Mouse (Mus musculus): Measurements from ENCODE around the gene Trex1. TPM values are rescaled to one million over a fixed set of nuclear protein-coding genes. Genes with fewer than 3 reads are reported as not detected.
A peak's percentile ranks its signal among the peaks of the same experiment; 100 is the strongest.

Gene Trex1
- total RNA-seq, 1 experiment, result 7.4 TPM

DNA sequence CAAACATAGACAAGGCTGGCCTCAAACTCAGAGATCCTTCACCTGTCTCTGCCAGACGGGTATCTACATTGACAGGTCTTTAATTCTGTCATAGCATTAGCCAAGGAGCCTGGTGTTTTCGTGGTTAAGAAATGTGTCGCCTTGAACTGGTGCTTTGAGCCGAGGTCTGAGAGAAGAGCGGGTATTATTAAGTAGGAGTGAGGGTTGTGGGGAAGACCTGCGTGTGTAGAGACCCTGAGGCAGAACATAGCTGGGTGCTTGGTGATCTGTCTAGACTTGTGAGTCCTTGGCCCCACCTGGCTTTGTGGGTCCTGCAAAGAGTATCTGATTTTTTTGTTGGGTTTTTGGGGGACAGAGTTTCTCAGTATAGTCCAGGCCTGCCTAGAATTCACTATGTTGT, 5.7 kb downstream of the Trex1 start:
- Histone ChIP-seq H3K4me3 (ENCODE audit: insufficient read depth in 1 of 2, low read depth in 1 of 2, low read length in 2 of 2, poor library complexity in 1 of 2, severe bottlenecking in 1 of 2) (no peak overlapping the region), H3K9me3 (ENCODE audit: control insufficient read depth, insufficient read depth, low read depth, low read length) (no peaks in the 10 kb centered on the region), H3K9ac (ENCODE audit: insufficient read depth, low read depth, low read length, poor library complexity, severe bottlenecking) (no peak overlapping the region), H3K4me1 (ENCODE audit: control insufficient read depth in 2 of 2, insufficient read depth in 2 of 2, low read length in 2 of 2, poor library complexity in 1 of 2) (peaks cover 0 to 30% of the 10 kb centered on the region in 2 experiments; a peak in 2 of 4 replicates), H3K36me3 (ENCODE audit: control insufficient read depth, insufficient read depth, low read length, poor library complexity, severe bottlenecking) (peaks cover 27% of the 10 kb centered on the region), H3K27ac (ENCODE audit: insufficient read depth, low read depth, low read length, poor library complexity, severe bottlenecking) (no peak overlapping the region)
- in situ Hi-C loops (cut with MboI; ENCODE audit: low sequenced_read_pairs in 2 of 2, unreplicated experiment in 2 of 2), result no loop called here
- DNase-seq (ENCODE audit: low read depth, low spot score), result no peak
- no peak for TF ChIP-seq ZNF384 (IDR thresholded peaks at IDR 0.05; ENCODE audit: low read depth, low read length)
- TF ChIP-seq CHD2 (IDR thresholded peaks at IDR 0.05; ENCODE audit: low read depth, low read length), result no peak
- no peak for TF ChIP-seq ZC3H11A (IDR thresholded peaks at IDR 0.05; ENCODE audit: borderline replicate concordance, low read depth, low read length)
- no peak for TF ChIP-seq MAFK (IDR thresholded peaks at IDR 0.05; ENCODE audit: insufficient read depth, low read depth, low read length)
- no peak for TF ChIP-seq HCFC1 (IDR thresholded peaks at IDR 0.05; ENCODE audit: borderline replicate concordance, insufficient read depth, low read length)

DNA sequence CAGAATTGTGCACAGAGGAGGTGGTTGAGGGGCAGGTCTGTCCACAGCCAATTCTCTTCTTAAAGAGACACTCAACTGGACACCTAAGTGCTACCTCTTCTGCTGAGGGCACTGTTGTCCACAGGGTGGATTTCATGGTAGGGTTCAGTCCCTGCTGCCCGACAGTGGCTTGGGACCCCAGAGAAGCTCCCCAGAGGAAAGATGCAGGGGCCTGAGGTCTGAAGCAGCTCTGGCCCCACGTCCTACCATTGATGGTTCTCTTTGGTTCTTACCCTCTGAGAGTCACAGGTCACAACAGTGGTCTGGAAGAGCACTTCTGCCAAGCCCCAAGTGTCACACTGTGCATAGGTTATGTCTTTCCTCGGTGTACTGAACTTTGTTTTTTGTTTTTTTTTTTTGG, 6.2 kb downstream of the Trex1 start:
- Histone ChIP-seq H3K4me1 (ENCODE audit: control insufficient read depth in 2 of 2, insufficient read depth in 2 of 2, low read length in 2 of 2, poor library complexity in 1 of 2) (peaks cover 0 to 28% of the 10 kb centered on the region in 2 experiments; a peak in 2 of 4 replicates), H3K9me3 (ENCODE audit: control insufficient read depth, insufficient read depth, low read depth, low read length) (no peaks in the 10 kb centered on the region), H3K4me3 (ENCODE audit: insufficient read depth in 1 of 2, low read depth in 1 of 2, low read length in 2 of 2, poor library complexity in 1 of 2, severe bottlenecking in 1 of 2) (no peak overlapping the region), H3K36me3 (ENCODE audit: control insufficient read depth, insufficient read depth, low read length, poor library complexity, severe bottlenecking) (peaks cover 26% of the 10 kb centered on the region), H3K27ac (ENCODE audit: insufficient read depth, low read depth, low read length, poor library complexity, severe bottlenecking) (no peak overlapping the region), H3K9ac (ENCODE audit: insufficient read depth, low read depth, low read length, poor library complexity, severe bottlenecking) (no peak overlapping the region)
- no peak for TF ChIP-seq MAFK (IDR thresholded peaks at IDR 0.05; ENCODE audit: insufficient read depth, low read depth, low read length)
- TF ChIP-seq ZC3H11A (IDR thresholded peaks at IDR 0.05; ENCODE audit: borderline replicate concordance, low read depth, low read length), result no peak
- no peak for TF ChIP-seq ZNF384 (IDR thresholded peaks at IDR 0.05; ENCODE audit: low read depth, low read length)
- no peak for TF ChIP-seq CHD2 (IDR thresholded peaks at IDR 0.05; ENCODE audit: low read depth, low read length)
- TF ChIP-seq HCFC1 (IDR thresholded peaks at IDR 0.05; ENCODE audit: borderline replicate concordance, insufficient read depth, low read length), result no peak
- no peak for DNase-seq (ENCODE audit: low read depth, low spot score)
- in situ Hi-C loops (cut with MboI; ENCODE audit: low sequenced_read_pairs in 2 of 2, unreplicated experiment in 2 of 2), result no loop called here

DNA sequence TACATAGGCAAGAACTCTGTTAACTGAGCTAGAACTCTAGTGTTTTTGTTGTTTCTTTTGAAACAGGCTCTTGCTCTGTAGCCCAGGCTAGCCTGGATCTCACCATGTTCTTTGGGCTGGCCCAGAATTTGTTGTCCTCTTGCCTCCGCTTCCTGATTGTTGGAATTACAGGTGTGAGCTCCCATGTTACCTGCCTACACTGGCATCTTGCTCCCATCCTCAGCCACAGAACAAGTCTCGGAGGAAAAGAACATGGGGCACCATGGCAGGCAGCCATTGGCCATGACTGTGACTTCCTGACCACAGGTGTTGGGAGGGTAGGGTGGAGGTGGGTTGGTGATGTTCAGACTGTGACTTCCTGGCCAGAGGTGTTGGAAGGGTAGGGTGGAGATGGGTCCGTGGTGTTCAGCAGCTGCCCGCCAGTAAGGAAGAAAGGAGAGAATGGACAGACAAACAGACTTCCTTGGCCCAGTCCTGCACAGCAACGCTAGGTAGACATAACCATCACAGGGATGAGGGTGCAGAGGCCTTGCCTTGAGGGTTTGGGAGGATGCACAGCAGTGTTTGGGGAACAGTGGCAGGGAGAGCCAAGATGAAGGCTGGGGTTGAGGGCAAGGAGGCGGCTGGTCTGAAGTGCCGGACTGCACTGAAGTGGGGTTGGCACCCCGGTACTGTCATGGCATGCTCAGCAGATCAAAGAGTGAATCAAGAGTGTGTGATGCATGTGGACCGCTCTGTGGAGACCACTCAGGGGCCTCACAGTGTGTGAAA, 6.9 kb downstream of the Trex1 start:
- no peak for DNase-seq (ENCODE audit: low read depth, low spot score)
- H3K9ac ChIP-seq (ENCODE audit: insufficient read depth, low read depth, low read length, poor library complexity, severe bottlenecking), result no peak overlapping the region
- no peaks in the 10 kb centered on the region for H3K9me3 ChIP-seq (ENCODE audit: control insufficient read depth, insufficient read depth, low read depth, low read length)
- H3K36me3 ChIP-seq (ENCODE audit: control insufficient read depth, insufficient read depth, low read length, poor library complexity, severe bottlenecking), result peaks cover 19% of the 10 kb centered on the region
- TF ChIP-seq ZNF384 (IDR thresholded peaks at IDR 0.05; ENCODE audit: low read depth, low read length) (no peak), CHD2 (IDR thresholded peaks at IDR 0.05; ENCODE audit: low read depth, low read length) (no peak), MAFK (IDR thresholded peaks at IDR 0.05; ENCODE audit: insufficient read depth, low read depth, low read length) (no peak), ZC3H11A (IDR thresholded peaks at IDR 0.05; ENCODE audit: borderline replicate concordance, low read depth, low read length) (no peak), HCFC1 (IDR thresholded peaks at IDR 0.05; ENCODE audit: borderline replicate concordance, insufficient read depth, low read length) (no peak)
- in situ Hi-C loops (cut with MboI; ENCODE audit: low sequenced_read_pairs in 2 of 2, unreplicated experiment in 2 of 2), result no loop called here
- H3K27ac ChIP-seq (ENCODE audit: insufficient read depth, low read depth, low read length, poor library complexity, severe bottlenecking), result no peak overlapping the region
- H3K4me1 ChIP-seq (ENCODE audit: control insufficient read depth in 2 of 2, insufficient read depth in 2 of 2, low read length in 2 of 2, poor library complexity in 1 of 2), result peaks cover 0 to 28% of the 10 kb centered on the region in 2 experiments; a peak in 2 of 4 replicates
- no peak overlapping the region for H3K4me3 ChIP-seq (ENCODE audit: insufficient read depth in 1 of 2, low read depth in 1 of 2, low read length in 2 of 2, poor library complexity in 1 of 2, severe bottlenecking in 1 of 2)

DNA sequence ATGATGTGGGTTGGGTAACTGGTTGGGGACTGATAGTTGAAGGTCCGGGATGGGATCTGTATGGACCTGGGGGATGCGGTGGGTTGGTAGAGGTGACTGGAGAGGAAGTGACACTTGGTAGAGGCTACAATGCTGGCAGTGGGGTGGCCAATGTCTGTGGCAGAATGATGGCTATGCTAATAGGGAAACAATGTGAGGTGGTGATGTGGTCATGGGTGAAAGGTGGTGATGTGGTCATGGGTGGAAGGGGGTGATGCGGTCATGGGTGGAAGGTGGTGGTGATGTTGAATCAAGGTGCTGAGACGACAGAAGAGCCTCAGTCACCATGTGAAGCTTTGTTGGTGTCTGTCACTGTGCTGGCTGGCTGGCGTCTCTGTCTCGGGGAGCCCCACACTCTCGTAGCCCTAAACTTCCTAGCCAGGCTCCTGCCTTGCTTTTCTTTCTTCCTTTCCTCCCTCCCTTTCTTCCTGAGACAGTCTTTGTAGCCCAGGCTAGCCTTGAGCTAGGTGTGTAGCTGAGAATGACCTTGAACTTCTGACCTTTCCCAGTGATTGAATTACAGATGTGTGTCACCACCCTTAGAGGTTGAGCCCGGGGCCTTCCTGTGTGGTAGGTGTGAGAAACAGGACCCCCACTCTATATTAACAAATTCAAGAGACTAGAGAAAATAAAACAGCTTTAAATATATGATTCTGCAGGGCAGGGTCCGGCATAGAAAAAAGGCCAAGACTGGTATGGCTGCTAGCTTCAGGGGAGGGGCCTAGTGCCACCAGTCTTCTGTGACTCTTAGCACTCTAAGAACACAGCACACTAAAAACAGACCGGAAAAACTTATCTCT, 7.7 kb downstream of the Trex1 start:
- Histone ChIP-seq H3K9ac (ENCODE audit: insufficient read depth, low read depth, low read length, poor library complexity, severe bottlenecking) (no peak overlapping the region), H3K4me3 (ENCODE audit: insufficient read depth in 1 of 2, low read depth in 1 of 2, low read length in 2 of 2, poor library complexity in 1 of 2, severe bottlenecking in 1 of 2) (no peak overlapping the region), H3K9me3 (ENCODE audit: control insufficient read depth, insufficient read depth, low read depth, low read length) (no peaks in the 10 kb centered on the region), H3K4me1 (ENCODE audit: control insufficient read depth in 2 of 2, insufficient read depth in 2 of 2, low read length in 2 of 2, poor library complexity in 1 of 2) (peaks cover 0 to 28% of the 10 kb centered on the region in 2 experiments; a peak in 2 of 4 replicates), H3K27ac (ENCODE audit: insufficient read depth, low read depth, low read length, poor library complexity, severe bottlenecking) (0 out of 2 replicates have a peak overlapping the region, but pooled peaks have one; percentile 4), H3K36me3 (ENCODE audit: control insufficient read depth, insufficient read depth, low read length, poor library complexity, severe bottlenecking) (peaks cover 14% of the 10 kb centered on the region; the same call in 1 of the 2 replicates)
- no peak for DNase-seq (ENCODE audit: low read depth, low spot score)
- TF ChIP-seq HCFC1 (IDR thresholded peaks at IDR 0.05; ENCODE audit: borderline replicate concordance, insufficient read depth, low read length), result no peak
- TF ChIP-seq MAFK (IDR thresholded peaks at IDR 0.05; ENCODE audit: insufficient read depth, low read depth, low read length), result no peak
- TF ChIP-seq CHD2 (IDR thresholded peaks at IDR 0.05; ENCODE audit: low read depth, low read length), result no peak
- TF ChIP-seq ZNF384 (IDR thresholded peaks at IDR 0.05; ENCODE audit: low read depth, low read length), result no peak
- TF ChIP-seq ZC3H11A (IDR thresholded peaks at IDR 0.05; ENCODE audit: borderline replicate concordance, low read depth, low read length), result no peak
- in situ Hi-C loops (cut with MboI; ENCODE audit: low sequenced_read_pairs in 2 of 2, unreplicated experiment in 2 of 2), result no loop called here

Measured in ES-E14 (cell line).